Mouse (Mus musculus) intestine, embryonic 14.5 days (tissue): ENCODE measurements at regions not wholly inside any gene's neighbourhood (a gene's known extent, or its start where the extent isn't known, plus 50 kb on each side); places are given as distances from the start of the nearest gene placed in this dataset.
"Not testable (repeated sequence)": the region's sequence is repeated elsewhere in the genome, so short reads cannot be mapped to it uniquely, and the experiment has no call there.

ENCODE experiments used
- ATAC-seq: fragments of 200-750 bp; cut with Nextera tagmentation; replicated peaks from 2 replicates; pipeline ENCODE4 v1.8.0; 2017; ENCODE audit warnings: low read depth, moderate number of reproducible peaks, moderate TSS enrichment, moderate library complexity; ENCODE audit not compliant: low FRiP score, low TSS enrichment
- DNase-seq: peaks from one replicate; pipeline ENCODE4 v3.0.0-alpha.2; 2018; ENCODE audit warnings: low spot score
- H3K27ac ChIP-seq: fragments of 300-500 bp; sonication (generic); 2 replicates; pipeline ENCODE4 v1.5.1; 2014; ENCODE audit warnings: low read depth, mild to moderate bottlenecking, control low read depth
- H3K27me3 ChIP-seq: fragments of 300-500 bp; sonication (generic); replicated peaks from 2 replicates; pipeline ENCODE4 v1.6.1; 2014; ENCODE audit warnings: low read length, control low read depth; ENCODE audit not compliant: control insufficient read depth, insufficient read depth
- H3K36me3 ChIP-seq: fragments of 300-500 bp; sonication (generic); 2 replicates; pipeline ENCODE4 v1.6.1; 2014; ENCODE audit warnings: low read length, control low read depth; ENCODE audit not compliant: control insufficient read depth, insufficient read depth
- H3K4me1 ChIP-seq: fragments of 300-500 bp; sonication (generic); replicated peaks from 2 replicates; pipeline ENCODE4 v1.6.1; 2014; ENCODE audit warnings: low read length, control low read depth, mixed read lengths; ENCODE audit not compliant: control insufficient read depth, insufficient read depth
- H3K4me2 ChIP-seq: fragments of 300-500 bp; sonication (generic); 2 replicates; pipeline ENCODE4 v1.6.1; 2014; ENCODE audit warnings: low read length
- H3K4me3 ChIP-seq: fragments of 300-500 bp; sonication (generic); 2 replicates; pipeline ENCODE4 v1.5.1; 2014; ENCODE audit warnings: low read depth, low read length, control low read depth, mixed read lengths
- H3K9ac ChIP-seq: fragments of 300-500 bp; sonication (generic); 2 replicates; pipeline ENCODE4 v1.6.1; 2014; ENCODE audit warnings: mild to moderate bottlenecking, low read length
- H3K9me3 ChIP-seq: fragments of 300-500 bp; sonication (generic); 2 replicates; pipeline ENCODE4 v1.6.1; 2016; ENCODE audit warnings: low read length, control low read depth; ENCODE audit not compliant: control insufficient read depth
- WGBS: fragments of 180-500 bp; shearing (Covaris S2); extraction: QIAGEN DNeasy Blood & Tissue Kit; methylation state at CpG from one replicate; pipeline ENCODE4 v1.1.7; 2014; 5-methylcytosine and 5-hydroxymethylcytosine counted together

GRCm38 (mm10) chr11:12589757-12590373 lies 125.1 kb upstream of the Cobl start:
- no peak for DNase-seq
- Histone ChIP-seq H3K27me3 (no peaks in the 10 kb centered on the region), H3K9me3 (no peaks in the 10 kb centered on the region), H3K9ac (no peak overlapping the region), H3K4me3 (no peak overlapping the region), H3K27ac (no peak overlapping the region), H3K4me2 (no peak overlapping the region), H3K36me3 (no peaks in the 10 kb centered on the region), H3K4me1 (no peaks in the 10 kb centered on the region)
- 58% methylated on average over 7 of the region's 7 CpGs for WGBS
- ATAC-seq, result no peak

- H3K4me3 ChIP-seq, ATAC-seq, H3K27ac ChIP-seq, H3K9me3 ChIP-seq, H3K9ac ChIP-seq, H3K4me1 ChIP-seq, H3K27me3 ChIP-seq, H3K36me3 ChIP-seq, DNase-seq, H3K4me2 ChIP-seq: not testable (repeated sequence)
- WGBS, result 63% methylated on average over 2 of the region's 2 CpGs
These were observed 120.3 kb upstream of the Cobl start for GRCm38 (mm10) chr11:12584851-12585680.

- no peaks in the 10 kb centered on the region for H3K36me3 ChIP-seq
- H3K4me3 ChIP-seq, result no peak overlapping the region
- ATAC-seq (peak; percentile 40; the same call in 1 of the 2 replicates), DNase-seq (peak; percentile 79)
- no peak overlapping the region for H3K27ac ChIP-seq
- H3K9me3 ChIP-seq, result no peaks in the 10 kb centered on the region
- H3K4me2 ChIP-seq, result no peak overlapping the region
- WGBS, result 33% methylated on average over 14 of the region's 14 CpGs
- no peaks in the 10 kb centered on the region for H3K4me1 ChIP-seq
- H3K9ac ChIP-seq, result no peak overlapping the region
- no peaks in the 10 kb centered on the region for H3K27me3 ChIP-seq
These were observed 114.3 kb upstream of the Cobl start for GRCm38 (mm10) chr11:12578999-12579576.

GRCm38 (mm10) chr11:12559663-12560062 lies 94.9 kb upstream of the Cobl start:
- Histone ChIP-seq H3K36me3 (no peaks in the 10 kb centered on the region), H3K27me3 (no peaks in the 10 kb centered on the region), H3K27ac (no peak overlapping the region), H3K4me2 (no peak overlapping the region), H3K4me1 (no peaks in the 10 kb centered on the region), H3K9ac (no peak overlapping the region), H3K9me3 (no peaks in the 10 kb centered on the region), H3K4me3 (no peak overlapping the region)
- ATAC-seq, result no peak
- no peak for DNase-seq
- WGBS, result 72% methylated on average over 5 of the region's 5 CpGs

GRCm38 (mm10) chr11:12558995-12559633 lies 94.4 kb upstream of the Cobl start:
- peak; percentile 50; the same call in 1 of the 2 replicates for ATAC-seq
- 27% methylated on average over 1 of the region's 1 CpGs for WGBS
- Histone ChIP-seq H3K4me2 (no peak overlapping the region), H3K27ac (no peak overlapping the region), H3K36me3 (no peaks in the 10 kb centered on the region), H3K9ac (no peak overlapping the region), H3K4me1 (no peaks in the 10 kb centered on the region), H3K9me3 (no peaks in the 10 kb centered on the region), H3K4me3 (no peak overlapping the region), H3K27me3 (no peaks in the 10 kb centered on the region)
- DNase-seq, result no peak

GRCm38 (mm10) chr11:12558176-12558575 lies 93.4 kb upstream of the Cobl start:
- Histone ChIP-seq H3K4me2 (no peak overlapping the region), H3K4me3 (no peak overlapping the region), H3K9me3 (no peaks in the 10 kb centered on the region), H3K4me1 (no peaks in the 10 kb centered on the region), H3K9ac (no peak overlapping the region), H3K27me3 (no peaks in the 10 kb centered on the region), H3K27ac (no peak overlapping the region), H3K36me3 (no peaks in the 10 kb centered on the region)
- 82% methylated on average over 8 of the region's 8 CpGs for WGBS
- DNase-seq (no peak), ATAC-seq (no peak)

GRCm38 (mm10) chr11:12545771-12546170 lies 81.0 kb upstream of the Cobl start:
- H3K27me3 ChIP-seq, result no peaks in the 10 kb centered on the region
- WGBS, result 64% methylated on average over 1 of the region's 1 CpGs
- no peak overlapping the region for H3K9ac ChIP-seq
- H3K9me3 ChIP-seq, result no peaks in the 10 kb centered on the region
- no peak overlapping the region for H3K4me2 ChIP-seq
- no peaks in the 10 kb centered on the region for H3K4me1 ChIP-seq
- ATAC-seq, result no peak
- H3K4me3 ChIP-seq, result no peak overlapping the region
- H3K36me3 ChIP-seq, result no peaks in the 10 kb centered on the region
- no peak for DNase-seq
- H3K27ac ChIP-seq, result no peak overlapping the region

- Histone ChIP-seq H3K27ac (no peak overlapping the region), H3K9me3 (no peaks in the 10 kb centered on the region), H3K4me2 (no peak overlapping the region), H3K4me1 (no peaks in the 10 kb centered on the region), H3K36me3 (no peaks in the 10 kb centered on the region), H3K9ac (no peak overlapping the region), H3K4me3 (no peak overlapping the region), H3K27me3 (no peaks in the 10 kb centered on the region)
- ATAC-seq, result no peak
- WGBS, result 64% methylated on average over 1 of the region's 1 CpGs
- DNase-seq, result no peak
These were observed 78.3 kb upstream of the Cobl start for GRCm38 (mm10) chr11:12543042-12543441.
